Mouse (Mus musculus): ENCODE measurements around the gene Gm11214.

The Gm11214 gene

DNA sequence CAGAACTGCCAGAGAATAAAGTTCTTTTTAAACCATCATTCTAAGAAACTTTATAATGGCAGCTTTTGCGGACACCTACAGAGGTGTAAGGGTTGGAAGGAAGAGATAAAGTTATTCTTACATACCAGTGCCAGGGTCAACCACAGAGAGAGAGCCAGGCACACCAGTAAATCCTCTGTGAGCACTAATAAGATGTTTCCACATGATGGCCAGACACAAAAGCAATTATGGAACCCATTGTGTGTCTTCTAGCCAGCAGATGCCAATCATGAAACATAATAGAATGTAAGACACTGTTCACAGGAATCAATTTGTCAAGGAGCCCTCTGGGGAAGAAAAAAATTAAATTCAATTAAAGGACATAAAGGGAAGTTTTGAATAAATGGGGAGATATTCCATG is 1.8 kb downstream of the Gm11214 start:
- DNase-seq (ENCODE audit: low spot score in 2 of 2) = no peak

DNA sequence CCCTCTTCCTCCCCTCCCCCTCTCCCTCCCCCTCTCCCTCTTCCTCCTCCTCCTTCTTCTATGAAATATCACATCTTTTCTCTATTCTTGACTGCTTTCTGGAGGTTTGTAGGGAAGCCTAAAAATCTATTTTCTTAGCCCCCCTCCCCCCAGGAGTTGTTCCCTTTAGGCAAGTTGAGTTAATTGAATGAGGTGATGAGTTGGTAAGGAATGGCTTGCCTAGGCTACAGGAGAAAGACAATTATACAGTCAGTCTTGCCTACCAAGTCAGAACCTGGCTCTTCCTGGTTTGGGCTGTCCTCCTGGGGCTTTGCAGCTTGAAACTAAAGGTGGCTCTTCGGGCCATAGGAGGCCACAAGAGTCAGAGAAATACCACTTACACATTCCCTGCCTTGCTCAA is 3.4 kb downstream of the Gm11214 start:
- DNase-seq (ENCODE audit: low spot score in 2 of 2) = no peak

DNA sequence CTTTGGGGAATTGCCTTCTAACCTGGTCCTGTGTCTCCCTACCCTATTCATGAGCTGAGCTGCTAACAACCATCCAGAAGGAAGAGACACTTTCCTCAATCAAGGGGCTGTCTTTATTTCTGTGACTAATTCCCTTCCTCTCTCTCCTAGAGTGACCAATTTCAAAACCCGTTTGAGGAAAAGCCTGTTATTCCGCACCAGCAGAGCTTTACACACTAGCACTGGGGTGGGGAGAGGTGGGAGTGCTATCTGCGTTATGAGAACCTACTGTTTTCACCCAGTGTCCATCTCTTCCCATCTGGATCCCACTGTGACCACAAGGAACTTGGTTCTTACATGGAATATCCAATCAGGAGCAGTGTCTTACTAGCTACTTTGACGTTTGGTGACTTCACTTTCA is 4.1 kb downstream of the Gm11214 start:
- DNase-seq (ENCODE audit: low spot score in 2 of 2) = no peak

DNA sequence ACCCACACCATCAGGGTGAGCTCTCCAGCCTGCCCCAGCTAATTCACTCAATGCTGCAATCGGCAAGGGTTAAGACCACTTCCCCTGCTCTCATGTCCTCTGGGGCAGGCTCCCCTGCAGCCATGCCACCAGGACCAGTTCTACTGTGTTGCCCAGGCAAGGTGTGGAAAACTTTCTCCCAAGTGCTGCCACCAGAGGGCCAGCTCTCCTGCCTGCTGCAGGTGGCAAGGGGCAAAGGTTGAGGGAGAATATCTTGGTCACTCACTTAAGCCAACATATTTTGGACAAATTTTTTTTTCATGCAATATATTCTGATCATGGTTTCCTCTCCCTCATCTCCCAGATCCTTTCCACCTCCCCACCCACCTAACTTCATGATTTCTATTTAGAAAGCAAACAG is 8.8 kb downstream of the Gm11214 start:
- DNase-seq (ENCODE audit: low spot score in 2 of 2) = no peak

DNA sequence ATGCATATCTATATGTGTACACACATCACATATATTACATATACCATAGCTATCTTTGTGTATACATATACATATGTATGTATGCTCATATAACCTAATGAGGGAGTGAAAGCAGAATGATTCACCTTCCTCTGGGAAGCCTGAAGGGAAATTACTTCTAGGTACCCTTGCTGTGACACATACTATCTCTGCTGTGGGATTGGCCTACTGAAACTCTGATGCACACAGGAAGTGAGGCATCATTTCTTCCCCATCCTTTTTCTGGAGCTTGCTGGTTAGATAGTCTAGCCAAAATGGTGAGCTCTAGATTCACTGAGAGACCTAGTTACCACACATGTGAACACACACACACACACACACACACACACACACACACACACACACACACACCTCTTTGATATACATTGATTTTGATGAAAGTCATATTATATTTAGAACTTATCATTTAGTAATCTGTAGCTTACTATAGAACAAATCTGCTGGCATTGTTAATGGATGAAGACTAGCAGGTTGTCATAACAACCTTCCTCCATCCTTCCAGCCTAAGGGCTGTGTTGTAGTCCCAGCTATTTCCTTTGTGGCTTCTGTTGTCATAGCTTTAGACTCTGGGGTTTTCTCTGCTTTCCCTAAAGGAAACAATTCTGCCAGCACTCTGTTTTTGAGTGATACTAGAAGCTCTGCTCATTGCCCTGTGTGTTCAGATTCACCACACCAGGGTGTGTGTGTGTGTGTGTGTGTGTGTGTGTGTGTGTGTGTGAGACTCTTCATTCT is 19.0 kb downstream of the Gm11214 start:
- DNase-seq (ENCODE audit: low spot score in 2 of 2) = no peak

DNA sequence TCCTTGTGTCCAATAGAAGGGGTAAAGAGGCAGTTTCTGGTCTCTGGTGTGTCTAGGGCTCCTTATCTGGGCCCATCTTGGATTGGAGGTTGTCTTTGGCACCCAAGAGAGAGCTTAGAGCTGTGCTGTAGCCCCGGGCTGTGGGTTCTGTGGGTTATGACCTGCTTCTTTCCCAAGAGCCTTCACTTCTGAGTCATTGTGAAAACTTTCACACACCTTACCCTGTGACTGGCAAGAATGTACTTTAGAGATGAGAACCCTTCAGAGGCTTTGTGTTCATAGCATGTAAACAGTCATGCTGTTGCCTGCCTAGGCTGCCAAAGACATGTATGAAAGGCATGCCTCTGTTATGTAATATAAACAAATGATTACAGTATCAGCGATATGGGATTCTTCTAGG is 23.3 kb downstream of the Gm11214 start:
- DNase-seq (ENCODE audit: low spot score in 2 of 2) = no peak

DNA sequence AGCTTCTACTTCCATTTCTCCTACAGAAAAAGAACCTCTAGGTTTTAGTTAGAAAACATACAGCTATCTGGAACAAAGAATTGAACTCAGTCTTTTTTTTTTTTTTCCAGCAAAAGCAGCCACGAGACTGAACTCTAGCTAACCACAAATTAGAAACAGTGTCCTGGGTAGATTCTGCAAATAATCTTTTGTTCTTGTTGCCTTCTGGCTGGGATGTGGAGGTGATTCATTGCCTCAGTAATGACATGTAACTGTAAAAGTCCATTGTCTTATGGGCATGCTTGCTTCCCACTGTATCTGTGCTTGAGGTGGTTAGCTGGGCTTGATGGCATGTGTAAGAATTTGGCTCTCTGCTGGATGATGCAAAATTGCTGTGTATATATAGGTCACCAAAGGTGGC is 24.6 kb downstream of the Gm11214 start:
- DNase-seq (ENCODE audit: low spot score in 2 of 2) = no peak

DNA sequence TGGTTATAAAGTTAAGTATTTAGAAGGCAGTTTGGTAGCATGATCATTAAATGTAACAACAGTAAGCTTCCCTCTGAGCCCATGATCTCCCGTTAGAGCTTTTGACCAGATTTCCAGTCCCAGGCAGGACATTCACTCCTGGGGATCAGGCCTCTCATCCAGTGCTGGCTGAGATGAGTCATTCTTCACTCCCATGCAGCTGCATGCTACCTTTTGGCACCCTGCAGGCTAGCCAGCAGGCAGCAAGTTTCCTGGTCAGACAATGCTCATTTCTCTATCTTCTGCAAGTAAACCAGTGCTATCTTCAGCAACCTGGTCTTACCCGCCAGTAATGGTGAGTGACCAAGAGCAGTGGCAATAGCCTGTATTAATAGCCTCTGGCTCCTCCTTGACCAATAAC is 30.0 kb downstream of the Gm11214 start:
- DNase-seq (ENCODE audit: low spot score in 2 of 2) = no peak

DNA sequence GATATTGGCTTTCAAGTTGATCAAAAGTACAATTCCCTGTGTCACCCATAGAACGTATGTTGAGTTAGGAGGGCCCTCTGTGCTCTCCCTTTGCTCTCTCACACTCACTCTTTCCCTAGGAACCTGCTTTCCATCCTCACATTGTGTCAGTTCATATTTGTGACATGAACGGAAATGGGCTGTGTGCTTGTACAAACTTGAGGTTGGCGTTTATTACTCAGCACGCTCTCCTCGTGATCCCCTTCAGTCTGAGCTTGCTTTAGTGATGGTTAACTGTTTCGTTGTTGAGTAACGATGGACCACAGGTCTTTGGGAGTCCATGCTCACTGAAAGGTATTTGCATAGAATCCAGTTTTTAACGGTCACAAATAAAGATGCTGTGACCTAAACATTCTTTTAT is 36.1 kb downstream of the Gm11214 start:
- no peak for DNase-seq (ENCODE audit: low spot score in 2 of 2)

DNA sequence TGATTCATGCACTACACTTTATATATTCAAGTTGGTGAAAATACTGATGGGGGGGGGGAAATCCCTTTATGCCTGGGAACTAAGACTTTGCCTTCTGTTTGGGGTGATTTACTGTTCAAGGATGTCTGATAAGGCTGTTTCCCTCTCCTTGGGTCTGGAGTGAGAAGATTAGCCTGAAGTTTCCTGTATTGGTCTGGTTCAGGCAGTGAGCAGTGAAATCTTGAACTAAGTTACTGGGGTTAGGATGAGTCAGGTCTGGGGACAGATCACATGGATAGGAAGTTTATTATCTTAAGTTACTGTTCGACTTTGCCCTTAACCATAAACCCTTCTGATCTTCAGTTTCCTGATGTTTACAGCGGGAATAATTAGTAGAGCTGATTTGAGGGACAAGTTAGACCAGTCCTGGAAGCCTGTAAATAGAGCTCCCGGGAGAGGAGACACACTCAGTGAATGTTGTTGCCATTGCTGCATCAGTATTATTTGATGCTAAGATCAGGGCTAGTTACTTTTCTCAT is 37.6 kb downstream of the Gm11214 start:
- no peak for DNase-seq (ENCODE audit: low spot score in 2 of 2)

DNA sequence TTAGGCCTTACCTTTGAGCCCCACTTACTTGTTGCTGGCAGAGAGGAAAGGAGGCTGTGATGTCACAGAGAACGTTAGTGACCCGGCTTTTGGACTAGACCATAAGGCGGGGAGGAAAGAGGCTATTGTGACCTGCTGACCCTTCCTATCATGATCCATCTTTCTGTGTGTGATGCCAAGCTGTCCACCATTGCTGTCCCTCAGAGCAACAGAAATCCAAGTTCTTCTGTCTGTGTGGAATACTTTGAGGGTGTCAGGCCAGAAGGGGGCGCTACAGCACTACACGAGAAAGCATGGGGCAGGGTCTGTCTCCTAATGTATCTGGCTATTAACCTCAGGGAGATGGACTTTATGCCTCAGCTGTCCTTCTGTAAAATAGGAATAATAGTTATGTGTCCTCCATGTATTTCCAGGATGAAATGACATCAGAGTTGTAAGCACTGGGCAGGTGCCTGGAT is 40.8 kb downstream of the Gm11214 start, which contains the start of gene Tex48:
Tex48 (minus strand) TSS at position 51 of the 458 bp plus-strand sequence.
- peak in 1 of 2 experiments; percentile 75 for DNase-seq (ENCODE audit: low spot score in 2 of 2)

DNA sequence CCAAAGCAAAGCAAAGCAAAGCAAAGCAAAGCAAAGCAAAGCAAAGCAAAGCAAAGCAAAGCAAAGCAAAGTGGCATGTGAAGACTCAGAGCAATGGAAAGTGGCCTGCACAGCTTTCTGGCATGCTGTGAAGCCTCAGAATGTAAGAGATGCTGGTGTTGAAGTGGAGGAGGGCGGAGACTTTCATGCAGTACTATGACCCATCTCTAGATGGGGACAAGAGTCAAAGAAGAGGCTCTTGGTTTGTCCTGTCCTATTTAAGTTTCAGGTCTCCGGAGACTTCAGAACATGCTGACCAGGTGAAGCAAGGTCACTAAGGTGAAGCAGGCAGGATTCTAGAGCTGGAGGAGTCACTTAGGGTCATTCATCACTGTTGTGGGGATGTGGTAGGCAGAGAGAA is 41.3 kb downstream of the Gm11214 start:
- no peak for DNase-seq (ENCODE audit: low spot score in 2 of 2)

All from spleen, postnatal 4 days (tissue).